Mouse (Mus musculus) testis, adult 2 months (tissue): ENCODE results near the gene Mrps23.

Source experiments
- CTCF ChIP-seq: fragments of 200-500 bp; IDR thresholded peaks from 2 replicates; pipeline ENCODE4 v1.5.1; 2012; ENCODE audit warnings: low read depth, mild to moderate bottlenecking, inconsistent platforms, low read length, moderate library complexity; ENCODE audit not compliant: control insufficient read depth, insufficient read depth, insufficient replicate concordance
- POLR2A ChIP-seq: fragments of 200-500 bp; IDR thresholded peaks from 2 replicates; pipeline ENCODE4 v1.6.1; 2012; ENCODE audit warnings: low read depth, mild to moderate bottlenecking, inconsistent platforms, low read length, moderate library complexity; ENCODE audit not compliant: control insufficient read depth

- TF ChIP-seq CTCF (no peak), POLR2A (no peak)
Observed at GRCm38 (mm10) chr11:88252767-88253513, 48.8 kb downstream of the Mrps23 start.
